Mouse (Mus musculus): ENCODE data around the gene Ttc16. TPM values are rescaled to one million over a fixed set of nuclear protein-coding genes. Genes with fewer than 3 reads are reported as not detected.

The Ttc16 gene
- total RNA-seq, 1 experiment, result 0.94 TPM

DNA sequence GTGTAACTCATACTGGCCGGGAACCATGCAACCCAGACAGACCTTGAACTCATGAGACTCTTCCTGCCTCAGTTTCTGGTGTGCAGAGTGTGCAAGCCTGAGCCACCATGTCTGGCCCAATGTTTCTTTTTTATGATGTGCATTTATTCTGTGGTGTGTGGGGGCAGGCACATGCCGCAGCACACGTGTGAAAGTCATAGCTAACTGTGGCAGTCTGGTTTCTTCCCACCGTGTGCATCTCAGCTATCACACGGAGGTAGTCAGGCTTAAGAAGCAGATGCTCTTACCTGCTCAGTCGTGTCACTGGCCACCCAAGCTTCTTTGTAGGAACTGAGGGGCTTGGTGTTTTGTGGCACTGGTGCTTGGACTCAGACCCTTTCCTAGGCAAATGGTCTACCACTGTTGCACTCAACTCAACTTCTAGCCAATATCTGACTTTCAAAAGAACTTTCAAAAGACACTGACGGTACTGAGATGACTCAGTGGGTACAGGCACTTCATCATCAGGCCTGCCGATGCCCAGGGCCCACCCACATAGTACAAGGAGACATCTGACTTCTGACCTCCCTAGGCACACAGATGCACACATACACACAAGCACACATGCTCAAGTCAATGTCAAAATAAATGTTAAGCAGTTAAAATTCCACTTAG is 2.7 kb downstream of the Ttc16 start:
- no peak for DNase-seq (ENCODE audit: low read depth, low spot score)
- Histone ChIP-seq H3K27ac (ENCODE audit: insufficient read depth, low read depth, low read length, poor library complexity, severe bottlenecking) (no peak overlapping the region), H3K9me3 (ENCODE audit: control insufficient read depth, insufficient read depth, low read depth, low read length) (no peaks in the 10 kb centered on the region), H3K36me3 (ENCODE audit: control insufficient read depth, insufficient read depth, low read length, poor library complexity, severe bottlenecking) (peaks cover 3% of the 10 kb centered on the region; the same call in 1 of the 2 replicates), H3K9ac (ENCODE audit: insufficient read depth, low read depth, low read length, poor library complexity, severe bottlenecking) (no peak overlapping the region), H3K4me3 (ENCODE audit: insufficient read depth in 1 of 2, low read depth in 1 of 2, low read length in 2 of 2, poor library complexity in 1 of 2, severe bottlenecking in 1 of 2) (no peak overlapping the region), H3K4me1 (ENCODE audit: control insufficient read depth in 2 of 2, insufficient read depth in 2 of 2, low read length in 2 of 2, poor library complexity in 1 of 2) (peaks cover 5 to 15% of the 10 kb centered on the region in 2 experiments; a peak in 2 of 4 replicates)
- in situ Hi-C loops (cut with MboI; ENCODE audit: low sequenced_read_pairs in 2 of 2, unreplicated experiment in 2 of 2), result no loop called here
- no peak for TF ChIP-seq CHD2 (IDR thresholded peaks at IDR 0.05; ENCODE audit: low read depth, low read length)

GRCm38 (mm10) chr2:32771886-32772285 is 3.5 kb downstream of the Ttc16 start:
- in situ Hi-C loops (cut with MboI; ENCODE audit: low sequenced_read_pairs in 2 of 2, unreplicated experiment in 2 of 2), result no loop called here
- Histone ChIP-seq H3K4me3 (ENCODE audit: insufficient read depth in 1 of 2, low read depth in 1 of 2, low read length in 2 of 2, poor library complexity in 1 of 2, severe bottlenecking in 1 of 2) (peak overlapping the region in 1 of 2 experiments; percentile 4; a peak in 1 of 4 replicates), H3K4me1 (ENCODE audit: control insufficient read depth in 2 of 2, insufficient read depth in 2 of 2, low read length in 2 of 2, poor library complexity in 1 of 2) (peaks cover 5 to 15% of the 10 kb centered on the region in 2 experiments; a peak in 2 of 4 replicates), H3K9ac (ENCODE audit: insufficient read depth, low read depth, low read length, poor library complexity, severe bottlenecking) (no peak overlapping the region), H3K27ac (ENCODE audit: insufficient read depth, low read depth, low read length, poor library complexity, severe bottlenecking) (no peak overlapping the region), H3K36me3 (ENCODE audit: control insufficient read depth, insufficient read depth, low read length, poor library complexity, severe bottlenecking) (peaks cover 1% of the 10 kb centered on the region; the same call in 1 of the 2 replicates), H3K9me3 (ENCODE audit: control insufficient read depth, insufficient read depth, low read depth, low read length) (no peaks in the 10 kb centered on the region)
- TF ChIP-seq HCFC1 (IDR thresholded peaks at IDR 0.05; ENCODE audit: borderline replicate concordance, insufficient read depth, low read length) (no peak), ZNF384 (IDR thresholded peaks at IDR 0.05; ENCODE audit: low read depth, low read length) (no peak), ZC3H11A (IDR thresholded peaks at IDR 0.05; ENCODE audit: borderline replicate concordance, low read depth, low read length) (no peak)
- no peak for DNase-seq (ENCODE audit: low read depth, low spot score)

GRCm38 (mm10) chr2:32769327-32770085 is 5.9 kb downstream of the Ttc16 start:
- Histone ChIP-seq H3K4me1 (ENCODE audit: control insufficient read depth in 2 of 2, insufficient read depth in 2 of 2, low read length in 2 of 2, poor library complexity in 1 of 2) (peaks cover 0 to 15% of the 10 kb centered on the region in 2 experiments; a peak in 2 of 4 replicates), H3K9me3 (ENCODE audit: control insufficient read depth, insufficient read depth, low read depth, low read length) (no peaks in the 10 kb centered on the region), H3K27ac (ENCODE audit: insufficient read depth, low read depth, low read length, poor library complexity, severe bottlenecking) (no peak overlapping the region), H3K36me3 (ENCODE audit: control insufficient read depth, insufficient read depth, low read length, poor library complexity, severe bottlenecking) (no peaks in the 10 kb centered on the region), H3K4me3 (ENCODE audit: insufficient read depth in 1 of 2, low read depth in 1 of 2, low read length in 2 of 2, poor library complexity in 1 of 2, severe bottlenecking in 1 of 2) (no peak overlapping the region), H3K9ac (ENCODE audit: insufficient read depth, low read depth, low read length, poor library complexity, severe bottlenecking) (no peak overlapping the region)
- in situ Hi-C loops (cut with MboI; ENCODE audit: low sequenced_read_pairs in 2 of 2, unreplicated experiment in 2 of 2), result no loop called here
- no peak for DNase-seq (ENCODE audit: low read depth, low spot score)
- TF ChIP-seq CHD2 (IDR thresholded peaks at IDR 0.05; ENCODE audit: low read depth, low read length) (no peak), HCFC1 (IDR thresholded peaks at IDR 0.05; ENCODE audit: borderline replicate concordance, insufficient read depth, low read length) (no peak), ZC3H11A (IDR thresholded peaks at IDR 0.05; ENCODE audit: borderline replicate concordance, low read depth, low read length) (no peak), MAFK (IDR thresholded peaks at IDR 0.05; ENCODE audit: insufficient read depth, low read depth, low read length) (no peak), ZNF384 (IDR thresholded peaks at IDR 0.05; ENCODE audit: low read depth, low read length) (no peak)

- H3K27ac ChIP-seq (ENCODE audit: insufficient read depth, low read depth, low read length, poor library complexity, severe bottlenecking), result no peak overlapping the region
- no peak overlapping the region for H3K9ac ChIP-seq (ENCODE audit: insufficient read depth, low read depth, low read length, poor library complexity, severe bottlenecking)
- H3K36me3 ChIP-seq (ENCODE audit: control insufficient read depth, insufficient read depth, low read length, poor library complexity, severe bottlenecking), result no peaks in the 10 kb centered on the region
- no peaks in the 10 kb centered on the region for H3K9me3 ChIP-seq (ENCODE audit: control insufficient read depth, insufficient read depth, low read depth, low read length)
- no peak for TF ChIP-seq CHD2 (IDR thresholded peaks at IDR 0.05; ENCODE audit: low read depth, low read length)
- TF ChIP-seq ZNF384 (IDR thresholded peaks at IDR 0.05; ENCODE audit: low read depth, low read length), result no peak
- no peak for TF ChIP-seq MAFK (IDR thresholded peaks at IDR 0.05; ENCODE audit: insufficient read depth, low read depth, low read length)
- no peak for TF ChIP-seq ZC3H11A (IDR thresholded peaks at IDR 0.05; ENCODE audit: borderline replicate concordance, low read depth, low read length)
- no peak for TF ChIP-seq HCFC1 (IDR thresholded peaks at IDR 0.05; ENCODE audit: borderline replicate concordance, insufficient read depth, low read length)
- H3K4me1 ChIP-seq (ENCODE audit: control insufficient read depth in 2 of 2, insufficient read depth in 2 of 2, low read length in 2 of 2, poor library complexity in 1 of 2), result peaks cover 0 to 18% of the 10 kb centered on the region in 2 experiments; a peak in 2 of 4 replicates
- DNase-seq (ENCODE audit: low read depth, low spot score), result no peak
- in situ Hi-C loops (cut with MboI; ENCODE audit: low sequenced_read_pairs in 2 of 2, unreplicated experiment in 2 of 2), result no loop called here
- H3K4me3 ChIP-seq (ENCODE audit: insufficient read depth in 1 of 2, low read depth in 1 of 2, low read length in 2 of 2, poor library complexity in 1 of 2, severe bottlenecking in 1 of 2), result peak overlapping the region in 1 of 2 experiments; percentile 46; a peak in 2 of 4 replicates
Measured at GRCm38 (mm10) chr2:32768661-32769285, 6.7 kb downstream of the Ttc16 start.

Measured in ES-E14 (cell line).